ENCODE assay signal across 9 mouse cellular contexts in the genomic region with DNA sequence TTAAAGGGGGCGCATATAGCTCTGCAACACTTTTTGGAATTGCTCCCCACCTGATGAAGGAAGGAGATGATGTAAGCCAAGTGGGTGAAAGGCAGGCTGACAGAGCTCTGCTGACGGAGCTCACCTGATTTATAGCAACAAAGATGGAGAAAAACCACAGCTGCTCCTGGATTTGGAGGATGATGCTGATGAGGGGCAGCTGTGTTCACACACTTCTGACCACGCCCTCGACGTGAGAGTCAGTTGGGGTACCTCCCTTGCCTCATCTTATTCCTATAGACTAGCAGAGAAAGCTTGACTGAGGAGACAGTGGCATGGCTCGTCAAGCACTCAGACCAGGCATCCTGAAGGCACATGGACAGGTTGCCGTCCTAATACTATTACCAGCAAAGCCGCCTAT. TPM values are rescaled to one million over a fixed set of nuclear protein-coding genes. Genes with fewer than 3 reads are reported as not detected.
DNase-seq lines count a peak whose midpoint lies in the region; ATAC-seq and TF ChIP-seq lines count a peak whose summit lies in the region.
"Had no signal": no experiment of that assay in that cellular context is flagged by ENCODE, and none has a peak within 500 bp of the region (broad histone marks: within the 10 kb centered on the region; RNA-seq: fewer than 3 reads in every experiment).

A gene (minus strand): TSS at position 101 of the 400 bp plus-strand sequence.

- H3K9ac ChIP-seq in forebrain, embryonic 13.5 days: no peak within 1 kb of the TSS
- no peak within 1 kb of the TSS for H3K9ac ChIP-seq in neural tube, embryonic 12.5 days
- H3K9ac ChIP-seq in heart, embryonic 11.5 days (ENCODE audit: low read depth, low read length): no peak within 1 kb of the TSS
- H3K9ac ChIP-seq: liver, embryonic 13.5 days had no signal

- 71% methylated on average over 8 of the region's 8 CpGs for WGBS in forebrain, embryonic 13.5 days
- WGBS in neural tube, embryonic 12.5 days: 64% methylated on average over 8 of the region's 8 CpGs
- WGBS in heart, embryonic 11.5 days (ENCODE audit: insufficient replicate concordance): 45% methylated on average over 8 of the region's 8 CpGs

- no peak within 1 kb of the TSS for H3K4me3 ChIP-seq in left cerebral cortex, adult 2 months
- H3K4me3 ChIP-seq in forebrain, embryonic 13.5 days: no peak within 1 kb of the TSS
- no peak within 1 kb of the TSS for H3K4me3 ChIP-seq in neural tube, embryonic 12.5 days
- H3K4me3 ChIP-seq in heart, embryonic 11.5 days (ENCODE audit: low read depth, low read length): no peak within 1 kb of the TSS
- H3K4me3 ChIP-seq: liver, embryonic 13.5 days had no signal

- DNase-seq in left cerebral cortex, adult 2 months (ENCODE audit: extremely low spot score in 1 of 2, low spot score in 2 of 2): no peak
- DNase-seq in left cerebral cortex, adult 9 months (ENCODE audit: low spot score in 2 of 2): no peak
- no peak for DNase-seq in layer of hippocampus, postnatal 36 days
- DNase-seq in embryo, embryonic 10.5 days (ENCODE audit: low spot score): no peak
- DNase-seq: liver, embryonic 13.5 days had no signal

- H3K9me3 ChIP-seq in forebrain, embryonic 13.5 days (replicated peaks): no peaks in the 10 kb centered on the region
- no peaks in the 10 kb centered on the region for H3K9me3 ChIP-seq in neural tube, embryonic 12.5 days
- no peaks in the 10 kb centered on the region for H3K9me3 ChIP-seq in heart, embryonic 11.5 days (replicated peaks; ENCODE audit: control insufficient read depth, low read length)
- H3K9me3 ChIP-seq: liver, embryonic 13.5 days had no signal

- H3K27me3 ChIP-seq in forebrain, embryonic 13.5 days: peaks cover 5% of the 10 kb centered on the region; the same call in 1 of the 2 replicates
- peaks cover 75% of the 10 kb centered on the region for H3K27me3 ChIP-seq in neural tube, embryonic 12.5 days (replicated peaks)
- peaks cover 20% of the 10 kb centered on the region for H3K27me3 ChIP-seq in heart, embryonic 11.5 days (ENCODE audit: control insufficient read depth, insufficient read depth, low read length)

- no peak within 1 kb of the TSS for H3K27ac ChIP-seq in left cerebral cortex, adult 2 months
- no peak within 1 kb of the TSS for H3K27ac ChIP-seq in forebrain, embryonic 13.5 days
- H3K27ac ChIP-seq in neural tube, embryonic 12.5 days: no peak within 1 kb of the TSS
- H3K27ac ChIP-seq in heart, embryonic 11.5 days (ENCODE audit: low read depth, low read length): no peak within 1 kb of the TSS
- H3K27ac ChIP-seq: liver, embryonic 13.5 days had no signal

- TF ChIP-seq CTCF in left cerebral cortex, adult 2 months (IDR thresholded peaks at IDR 0.05): no peak

- intact Hi-C loops in left cerebral cortex, adult 2 months (cut with DNase I): no loop called here

- ATAC-seq in forebrain, embryonic 13.5 days: no peak
- ATAC-seq in neural tube, embryonic 12.5 days (ENCODE audit: low FRiP score, low read depth): no peak
- ATAC-seq in inflammation-experienced regulatory T-cells, adult 6 months: no peak
- no peak for ATAC-seq in heart, embryonic 11.5 days (replicated peaks; ENCODE audit: insufficient number of reproducible peaks, low FRiP score, low TSS enrichment)

- no peak within 1 kb of the TSS for H3K4me2 ChIP-seq in forebrain, embryonic 13.5 days
- no peak within 1 kb of the TSS for H3K4me2 ChIP-seq in neural tube, embryonic 12.5 days (replicated peaks)
- H3K4me2 ChIP-seq in heart, embryonic 11.5 days: no peak within 1 kb of the TSS
- H3K4me2 ChIP-seq: liver, embryonic 13.5 days had no signal

- no peaks in the 10 kb centered on the region for H3K36me3 ChIP-seq in forebrain, embryonic 13.5 days (ENCODE audit: poor library complexity, severe bottlenecking)
- no peaks in the 10 kb centered on the region for H3K36me3 ChIP-seq in neural tube, embryonic 12.5 days
- H3K36me3 ChIP-seq in heart, embryonic 11.5 days (ENCODE audit: control insufficient read depth, insufficient read depth, low read length): no peaks in the 10 kb centered on the region
- H3K36me3 ChIP-seq: liver, embryonic 13.5 days had no signal

- no peaks in the 10 kb centered on the region for H3K4me1 ChIP-seq in forebrain, embryonic 13.5 days
- H3K4me1 ChIP-seq in neural tube, embryonic 12.5 days: peaks cover 18% of the 10 kb centered on the region; the same call in 1 of the 2 replicates
- no peaks in the 10 kb centered on the region for H3K4me1 ChIP-seq in heart, embryonic 11.5 days (ENCODE audit: control insufficient read depth, insufficient read depth, low read length)
- H3K4me1 ChIP-seq: liver, embryonic 13.5 days had no signal

RNA-seq across cellular contexts. Expression of the gene that starts here (rescaled TPM):
- total RNA-seq in left cerebral cortex, adult 2 months (2021): 10 to 100 TPM; 50.1 to 58.3 TPM
- polyA plus RNA-seq in forebrain, embryonic 13.5 days (2015; fragmentation: Nextera tagmentation; extraction: Ambion mirVana): 92.5 and 96.1 TPM in 2 replicates
- 10 to 100 TPM; 31.3 to 37.6 TPM for total RNA-seq in layer of hippocampus, postnatal 36 days (2021)
- polyA plus RNA-seq in neural tube, embryonic 12.5 days (2016; fragmentation: Nextera tagmentation; extraction: Ambion mirVana): 48.4 and 56.5 TPM in 2 replicates
- polyA plus RNA-seq in inflammation-experienced regulatory T-cells, adult 6 months (2017; shearing (Covaris generic)): 1 to 10 TPM; 2.8 to 5.2 (median 3.6) TPM
- polyA plus RNA-seq in heart, embryonic 11.5 days (2014; fragmentation: Nextera tagmentation; extraction: Ambion mirVana): 0.96 and 1.2 TPM in 2 replicates
